Mouse (Mus musculus) olfactory bulb, adult 2 months (tissue): ENCODE measurements at regions not wholly inside any gene's neighbourhood (a gene's known extent, or its start where the extent isn't known, plus 50 kb on each side); places are given as distances from the start of the nearest gene placed in this dataset.

Experiments used
- CTCF ChIP-seq: fragments of 200-500 bp; IDR thresholded peaks from 2 replicates; pipeline ENCODE4 v1.5.1; 2012; ENCODE audit warnings: low read depth, mild to moderate bottlenecking, low read length, moderate library complexity; ENCODE audit not compliant: insufficient read depth
- POLR2A ChIP-seq: fragments of 200-500 bp; IDR thresholded peaks from 2 replicates; pipeline ENCODE4 v1.6.1; 2012; ENCODE audit warnings: mild to moderate bottlenecking, low read depth, low read length, moderate library complexity; ENCODE audit not compliant: insufficient read depth

GRCm38 (mm10) chr17:4610481-4610880 lies 383.7 kb upstream of the Arid1b start:
- TF ChIP-seq POLR2A (no peak), CTCF (no peak)
